Mouse (Mus musculus): ENCODE measurements around the gene Prkce. TPM values are rescaled to one million over a fixed set of nuclear protein-coding genes. Genes with fewer than 3 reads are reported as not detected.

Prkce gene
- polyA plus RNA-seq, 1 experiment from 2014 or later, result 42.6 TPM

- no peaks in the 10 kb centered on the region for H3K36me3 ChIP-seq
- peak; percentile 63; the same call in 1 of the 2 replicates for ATAC-seq (replicated peaks)
These were observed 125.7 kb downstream of the Prkce start for GRCm38 (mm10) chr17:86293247-86293744.

GRCm38 (mm10) chr17:86299576-86299975 is 132.0 kb downstream of the Prkce start:
- H3K36me3 ChIP-seq, result no peaks in the 10 kb centered on the region
- ATAC-seq (replicated peaks), result no peak
- H3K27ac ChIP-seq (replicated peaks), result no peak overlapping the region
- 79% methylated on average over 3 of the region's 3 CpGs for WGBS
- H3K4me2 ChIP-seq (replicated peaks), result no peak overlapping the region
- H3K9me3 ChIP-seq, result no peaks in the 10 kb centered on the region
- no peak overlapping the region for H3K4me3 ChIP-seq
- no peak overlapping the region for H3K9ac ChIP-seq (replicated peaks)
- H3K4me1 ChIP-seq, result peaks cover 21% of the 10 kb centered on the region
- no peaks in the 10 kb centered on the region for H3K27me3 ChIP-seq

More at GRCm38 (mm10) chr17:86293247-86293744, 125.7 kb downstream of the Prkce start:
- no peaks in the 10 kb centered on the region for H3K27me3 ChIP-seq
- 45% methylated on average over 9 of the region's 10 CpGs for WGBS
- H3K4me3 ChIP-seq, result no peak overlapping the region
- H3K4me2 ChIP-seq (replicated peaks), result no peak overlapping the region
- H3K9ac ChIP-seq (replicated peaks), result no peak overlapping the region
- no peak overlapping the region for H3K27ac ChIP-seq (replicated peaks)
- no peaks in the 10 kb centered on the region for H3K9me3 ChIP-seq
- H3K4me1 ChIP-seq, result no peaks in the 10 kb centered on the region; the same call in 1 of the 2 replicates

- WGBS, result 74% methylated on average over 22 of the region's 22 CpGs
- Histone ChIP-seq H3K4me1 (peaks cover 34% of the 10 kb centered on the region), H3K36me3 (no peaks in the 10 kb centered on the region), H3K27me3 (no peaks in the 10 kb centered on the region), H3K4me3 (no peak overlapping the region), H3K4me2 (replicated peaks) (no peak overlapping the region; the same call in 1 of the 2 replicates), H3K9me3 (no peaks in the 10 kb centered on the region), H3K27ac (replicated peaks) (peak overlapping the region; percentile 57), H3K9ac (replicated peaks) (no peak overlapping the region)
- ATAC-seq (replicated peaks), result no peak
These were observed 133.4 kb downstream of the Prkce start for GRCm38 (mm10) chr17:86300774-86301595.

GRCm38 (mm10) chr17:86302266-86302665 is 134.7 kb downstream of the Prkce start:
- Histone ChIP-seq H3K27me3 (no peaks in the 10 kb centered on the region), H3K4me2 (replicated peaks) (no peak overlapping the region), H3K4me1 (peaks cover 34% of the 10 kb centered on the region), H3K9ac (replicated peaks) (no peak overlapping the region), H3K4me3 (no peak overlapping the region), H3K36me3 (no peaks in the 10 kb centered on the region), H3K27ac (replicated peaks) (no peak overlapping the region), H3K9me3 (no peaks in the 10 kb centered on the region)
- peak; percentile 44; the same call in 1 of the 2 replicates for ATAC-seq (replicated peaks)
- 80% methylated on average over 11 of the region's 11 CpGs for WGBS

GRCm38 (mm10) chr17:86302861-86303331 is 135.3 kb downstream of the Prkce start:
- Histone ChIP-seq H3K27me3 (no peaks in the 10 kb centered on the region), H3K9me3 (no peaks in the 10 kb centered on the region), H3K27ac (replicated peaks) (no peak overlapping the region), H3K9ac (replicated peaks) (no peak overlapping the region), H3K36me3 (no peaks in the 10 kb centered on the region), H3K4me2 (replicated peaks) (no peak overlapping the region), H3K4me1 (peaks cover 34% of the 10 kb centered on the region), H3K4me3 (no peak overlapping the region)
- no peak for ATAC-seq (replicated peaks)
- 88% methylated on average over 14 of the region's 14 CpGs for WGBS

- Histone ChIP-seq H3K9ac (replicated peaks) (no peak overlapping the region), H3K4me2 (replicated peaks) (no peak overlapping the region), H3K36me3 (no peaks in the 10 kb centered on the region), H3K27ac (replicated peaks) (no peak overlapping the region), H3K9me3 (no peaks in the 10 kb centered on the region), H3K27me3 (no peaks in the 10 kb centered on the region), H3K4me3 (no peak overlapping the region), H3K4me1 (peaks cover 34% of the 10 kb centered on the region)
- WGBS, result 85% methylated on average over 19 of the region's 19 CpGs
- no peak for ATAC-seq (replicated peaks)
These were observed 136.0 kb downstream of the Prkce start for GRCm38 (mm10) chr17:86303401-86304243.

- WGBS, result 65% methylated on average over 17 of the region's 17 CpGs
- Histone ChIP-seq H3K27ac (replicated peaks) (peak overlapping the region; percentile 58), H3K4me2 (replicated peaks) (no peak overlapping the region), H3K4me1 (peaks cover 34% of the 10 kb centered on the region), H3K9ac (replicated peaks) (no peak overlapping the region), H3K4me3 (no peak overlapping the region), H3K36me3 (no peaks in the 10 kb centered on the region), H3K27me3 (no peaks in the 10 kb centered on the region), H3K9me3 (no peaks in the 10 kb centered on the region)
- peak; percentile 51; the same call in 1 of the 2 replicates for ATAC-seq (replicated peaks)
These were observed 137.5 kb downstream of the Prkce start for GRCm38 (mm10) chr17:86304923-86305630.

- Histone ChIP-seq H3K27me3 (no peaks in the 10 kb centered on the region), H3K36me3 (no peaks in the 10 kb centered on the region), H3K9me3 (no peaks in the 10 kb centered on the region), H3K4me2 (replicated peaks) (no peak overlapping the region), H3K27ac (replicated peaks) (0 out of 2 replicates have a peak overlapping the region, but pooled peaks have one; percentile 19), H3K9ac (replicated peaks) (no peak overlapping the region), H3K4me3 (no peak overlapping the region), H3K4me1 (peaks cover 31% of the 10 kb centered on the region)
- no peak for ATAC-seq (replicated peaks)
- whole genome bisulfite sequencing, result 72% methylated on average over 7 of the region's 7 CpGs
These were observed 138.6 kb downstream of the Prkce start for GRCm38 (mm10) chr17:86306161-86306560.

- Histone ChIP-seq H3K36me3 (no peaks in the 10 kb centered on the region), H3K27ac (replicated peaks) (no peak overlapping the region), H3K4me1 (peaks cover 10% of the 10 kb centered on the region; the same call in 1 of the 2 replicates), H3K4me2 (replicated peaks) (no peak overlapping the region), H3K9ac (replicated peaks) (no peak overlapping the region), H3K9me3 (no peaks in the 10 kb centered on the region), H3K27me3 (no peaks in the 10 kb centered on the region), H3K4me3 (no peak overlapping the region)
- no peak for ATAC-seq (replicated peaks)
- WGBS, result 77% methylated on average over 8 of the region's 8 CpGs
These were observed 146.0 kb downstream of the Prkce start for GRCm38 (mm10) chr17:86313413-86314139.

- Histone ChIP-seq H3K4me3 (no peak overlapping the region), H3K27me3 (no peaks in the 10 kb centered on the region), H3K27ac (replicated peaks) (no peak overlapping the region), H3K36me3 (no peaks in the 10 kb centered on the region), H3K9me3 (no peaks in the 10 kb centered on the region), H3K4me1 (peaks cover 9% of the 10 kb centered on the region; the same call in 1 of the 2 replicates), H3K9ac (replicated peaks) (no peak overlapping the region), H3K4me2 (replicated peaks) (no peak overlapping the region)
- no peak for ATAC-seq (replicated peaks)
- 92% methylated on average over 4 of the region's 4 CpGs for WGBS
These were observed 148.3 kb downstream of the Prkce start for GRCm38 (mm10) chr17:86315874-86316273.

- Histone ChIP-seq H3K4me2 (replicated peaks) (no peak overlapping the region), H3K9me3 (no peaks in the 10 kb centered on the region), H3K27ac (replicated peaks) (no peak overlapping the region), H3K9ac (replicated peaks) (no peak overlapping the region), H3K27me3 (no peaks in the 10 kb centered on the region), H3K36me3 (no peaks in the 10 kb centered on the region), H3K4me3 (no peak overlapping the region), H3K4me1 (peaks cover under 1% of the 10 kb centered on the region; the same call in 1 of the 2 replicates)
- ATAC-seq (replicated peaks), result no peak
- WGBS, result 89% methylated on average over 5 of the region's 5 CpGs
These were observed 149.2 kb downstream of the Prkce start for GRCm38 (mm10) chr17:86316771-86317170.

All from forebrain, embryonic 15.5 days (tissue).